Mouse (Mus musculus) cerebellum, postnatal 10 days (tissue): ENCODE results near the gene Snu13.

Experiments used
- DNase-seq, 2 experiments: peaks; one replicate each; pipeline ENCODE4 v3.0.0; 2021; ENCODE audit warnings: mixed read lengths in 2 of 2

Gene Snu13

DNA sequence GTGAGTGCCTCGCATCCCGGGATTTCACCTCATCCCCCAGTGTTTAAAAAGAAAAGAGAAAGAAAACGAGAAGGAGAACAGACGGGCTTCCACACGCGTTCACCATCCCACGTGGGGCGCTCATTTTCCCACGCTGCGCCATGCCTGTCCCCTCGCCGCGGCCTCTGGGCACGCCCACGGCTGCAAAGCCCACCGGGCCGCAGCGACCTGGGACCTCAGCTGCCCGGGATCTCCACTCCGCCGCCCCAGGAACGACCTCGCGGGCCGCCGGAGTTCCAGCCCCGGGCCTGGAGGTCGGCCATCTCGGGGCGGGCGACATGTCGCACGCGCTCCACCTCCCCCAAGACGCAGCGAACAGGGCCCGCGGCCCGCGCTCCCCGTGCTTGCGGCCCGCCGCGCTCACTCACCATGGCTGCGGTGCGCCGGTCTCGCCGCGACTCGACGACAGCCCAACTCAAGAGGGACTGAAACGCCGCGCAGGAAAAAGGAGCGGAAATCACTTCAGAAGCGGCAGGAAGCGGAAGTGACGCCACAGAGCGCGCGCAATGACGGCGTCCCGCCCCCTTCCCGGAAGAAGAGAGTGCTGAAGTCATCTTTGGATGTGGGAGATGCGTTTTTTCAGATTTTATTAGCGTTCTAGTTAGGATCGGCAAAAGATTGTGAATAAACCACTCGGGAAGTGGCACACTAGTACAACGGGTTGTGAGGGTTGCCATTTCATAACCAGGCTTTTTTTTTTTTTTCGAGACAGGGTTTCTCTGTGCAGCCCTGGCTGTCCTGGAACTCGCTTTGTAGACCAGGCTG lies at the start of gene Snu13:
TSS of gene Snu13 (minus strand) at position 519 of the 804 bp plus-strand sequence.
- peak; percentile 96 to 97 for DNase-seq

DNA sequence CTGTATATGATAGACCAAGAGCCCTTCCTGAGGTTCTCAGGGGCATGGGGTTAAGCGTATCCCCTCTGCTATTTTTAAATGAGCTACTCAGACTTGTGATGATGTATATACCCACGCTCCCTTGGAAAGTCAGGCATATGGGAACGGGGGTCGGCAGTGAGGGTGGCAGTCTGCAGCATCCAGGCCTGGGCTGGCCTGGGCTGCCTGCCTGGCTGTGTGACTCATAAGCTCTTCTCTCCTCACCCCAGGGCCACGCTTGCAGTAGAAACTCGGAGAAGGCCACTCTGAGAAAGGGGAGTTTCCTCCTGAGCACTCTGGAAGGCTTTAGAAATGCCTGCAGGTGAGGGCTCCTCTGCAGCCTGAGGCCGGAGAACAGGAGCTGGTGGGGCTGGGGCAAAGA lies 43.7 kb upstream of the Snu13 start:
- DNase-seq: no peak

DNA sequence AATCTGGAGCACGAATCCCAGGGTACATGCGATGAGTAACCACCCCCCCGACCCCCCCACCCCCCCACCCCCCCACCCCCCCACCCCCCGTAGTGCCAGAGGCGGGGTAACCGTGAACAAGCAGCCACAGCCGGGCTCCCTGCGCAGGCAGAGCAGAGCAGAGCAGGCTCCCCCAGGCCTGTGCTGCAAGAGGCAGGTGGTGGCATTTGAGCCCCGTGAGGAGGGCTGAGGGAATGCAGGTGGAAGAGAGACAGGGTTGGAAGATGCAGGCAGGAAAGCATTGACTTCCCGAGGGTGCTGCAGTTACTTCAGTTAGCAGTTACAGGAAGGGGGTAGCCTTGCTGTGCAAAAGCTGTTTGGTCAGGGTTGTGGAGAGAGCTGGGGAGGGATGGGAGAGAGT lies 39.9 kb upstream of the Snu13 start:
- DNase-seq: peak; percentile 28 to 37

- DNase-seq: no peak
These were observed 38.7 kb upstream of the Snu13 start for GRCm38 (mm10) chr15:82086131-82086530.

DNA sequence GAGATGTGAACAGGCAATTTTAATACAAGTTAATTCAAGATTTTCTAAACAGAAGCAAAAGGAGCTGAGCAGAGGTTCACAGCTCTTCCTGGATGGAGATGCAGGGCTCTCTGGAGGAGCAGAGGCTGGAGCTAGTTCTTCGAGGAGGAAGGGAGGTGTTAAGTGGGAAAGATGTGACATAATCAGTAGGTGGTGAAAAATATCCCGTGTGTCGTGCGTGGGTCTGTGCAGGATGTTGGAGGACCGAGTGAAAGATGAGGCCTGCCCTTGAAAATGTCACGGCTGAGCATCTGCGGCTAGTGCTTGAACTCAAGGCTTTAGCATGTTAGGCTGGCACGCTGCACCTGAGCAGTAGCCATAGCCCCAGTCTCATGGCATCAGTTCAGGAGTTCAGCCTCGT lies 38.2 kb upstream of the Snu13 start:
- no peak for DNase-seq

GRCm38 (mm10) chr15:82081161-82081560 lies 33.8 kb upstream of the Snu13 start:
- DNase-seq: peak; percentile 76 to 85

GRCm38 (mm10) chr15:82079883-82080282 lies 32.5 kb upstream of the Snu13 start:
- DNase-seq: peak in 1 of 2 experiments; percentile 17

DNA sequence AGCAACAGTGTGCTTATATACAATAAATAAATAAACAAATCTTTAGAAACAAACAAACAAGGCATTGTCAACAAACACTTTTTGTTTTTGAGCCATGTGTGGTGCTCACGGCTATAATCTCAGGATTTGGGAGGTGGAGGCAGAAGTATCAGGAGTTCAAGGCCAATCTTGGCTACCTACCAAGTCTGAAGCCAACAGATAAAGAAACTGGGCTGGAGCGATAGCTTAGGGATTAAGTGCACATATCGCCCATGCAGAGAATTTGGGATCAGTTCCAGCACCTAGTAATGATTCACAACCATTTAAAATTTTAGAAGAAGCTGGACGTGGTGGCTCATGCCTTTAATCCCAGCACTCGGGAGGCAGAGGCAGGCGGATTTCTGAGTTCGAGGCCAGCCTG lies 26.1 kb upstream of the Snu13 start:
- no peak for DNase-seq

DNA sequence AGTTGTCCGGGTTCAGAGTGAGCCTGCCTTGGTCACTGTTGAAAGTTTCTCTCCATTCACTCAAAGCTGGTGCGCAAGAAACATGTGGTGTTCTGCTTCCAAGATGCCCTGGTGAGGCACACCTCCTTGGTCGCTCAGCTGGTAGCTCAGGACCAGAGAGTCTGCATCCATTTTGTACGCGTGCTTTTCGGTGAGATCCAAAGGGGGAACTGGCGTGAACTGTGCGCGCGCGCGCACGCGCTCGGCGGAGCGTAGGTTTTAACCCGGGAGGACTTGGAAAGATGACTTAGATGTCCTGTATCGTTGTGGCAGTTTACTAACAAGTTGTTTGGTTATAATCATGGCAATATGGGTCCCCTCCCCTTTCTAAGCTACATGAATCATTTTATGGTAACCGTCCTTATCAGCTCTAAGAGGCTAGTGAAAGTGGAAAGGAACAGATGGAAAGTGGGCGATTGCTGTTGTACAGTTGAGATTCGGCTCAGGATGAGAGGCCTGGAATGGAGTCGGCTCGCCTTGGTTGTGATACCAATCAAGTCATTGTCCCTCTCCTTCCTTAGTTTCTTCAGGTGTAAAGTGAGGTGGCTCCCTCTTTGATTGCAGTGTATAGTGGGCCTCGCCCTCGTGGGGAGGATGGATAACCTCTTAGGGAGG lies 24.5 kb upstream of the Snu13 start:
- no peak for DNase-seq

GRCm38 (mm10) chr15:82069898-82070297 lies 22.5 kb upstream of the Snu13 start, which contains the start of gene Mei1:
Gene Mei1, plus strand, starts transcription at chr15:82069996.
- DNase-seq: peak in 1 of 2 experiments; percentile 18

GRCm38 (mm10) chr15:82065511-82065910 lies 18.1 kb upstream of the Snu13 start:
- DNase-seq: peak; percentile 91 to 96

- no peak for DNase-seq
These were observed 16.5 kb upstream of the Snu13 start for GRCm38 (mm10) chr15:82063909-82064308.

DNA sequence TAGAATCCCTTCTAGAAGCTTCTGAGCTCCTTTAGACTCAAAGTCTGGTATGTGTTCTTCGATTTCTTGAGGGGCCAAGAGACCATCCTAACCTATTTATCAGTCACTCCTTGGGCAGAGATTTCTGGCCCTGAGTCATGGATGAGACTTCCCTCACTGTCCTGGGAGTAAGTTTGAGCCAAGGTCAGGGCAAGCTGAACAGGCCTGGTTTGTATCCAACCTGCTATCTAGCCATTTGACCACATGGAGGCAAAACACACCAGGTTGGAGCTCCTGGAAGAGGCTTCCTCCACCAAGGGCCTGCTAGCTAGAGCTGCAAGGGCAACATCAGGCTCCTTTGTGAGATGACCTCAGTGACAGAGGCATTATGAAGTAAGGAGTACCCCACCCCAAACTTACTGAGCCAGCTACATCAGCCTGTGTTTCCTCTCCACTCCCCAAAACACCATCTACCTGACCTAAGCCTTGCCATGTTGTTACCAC lies 11.4 kb upstream of the Snu13 start, which contains the start of gene 4930407I10Rik:
TSS of gene 4930407I10Rik (plus strand) at position 433 of the 483 bp plus-strand sequence.
- no peak for DNase-seq

DNA sequence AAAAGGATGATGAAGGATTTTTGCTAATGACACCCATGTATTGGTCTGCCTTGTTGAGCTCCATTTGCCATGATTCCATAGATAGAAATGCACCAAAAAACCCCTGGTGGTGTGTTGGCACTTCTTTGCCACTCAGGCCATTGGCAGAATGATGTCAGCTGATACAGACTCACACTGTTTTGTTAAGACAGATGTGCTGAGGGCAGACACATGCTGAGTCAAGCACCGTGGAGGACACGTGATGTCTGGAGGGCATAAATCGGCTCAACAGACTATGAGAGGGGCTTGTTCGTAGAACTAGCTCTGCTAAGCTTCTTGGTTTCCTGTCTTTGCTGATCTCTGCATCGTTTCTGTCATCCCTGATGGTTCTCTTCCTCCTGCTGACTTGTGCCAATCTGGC lies 5.1 kb upstream of the Snu13 start:
- no peak for DNase-seq

- DNase-seq: peak; percentile 47 to 48
These were observed 1.0 kb downstream of the Snu13 start for GRCm38 (mm10) chr15:82046246-82046891.

DNA sequence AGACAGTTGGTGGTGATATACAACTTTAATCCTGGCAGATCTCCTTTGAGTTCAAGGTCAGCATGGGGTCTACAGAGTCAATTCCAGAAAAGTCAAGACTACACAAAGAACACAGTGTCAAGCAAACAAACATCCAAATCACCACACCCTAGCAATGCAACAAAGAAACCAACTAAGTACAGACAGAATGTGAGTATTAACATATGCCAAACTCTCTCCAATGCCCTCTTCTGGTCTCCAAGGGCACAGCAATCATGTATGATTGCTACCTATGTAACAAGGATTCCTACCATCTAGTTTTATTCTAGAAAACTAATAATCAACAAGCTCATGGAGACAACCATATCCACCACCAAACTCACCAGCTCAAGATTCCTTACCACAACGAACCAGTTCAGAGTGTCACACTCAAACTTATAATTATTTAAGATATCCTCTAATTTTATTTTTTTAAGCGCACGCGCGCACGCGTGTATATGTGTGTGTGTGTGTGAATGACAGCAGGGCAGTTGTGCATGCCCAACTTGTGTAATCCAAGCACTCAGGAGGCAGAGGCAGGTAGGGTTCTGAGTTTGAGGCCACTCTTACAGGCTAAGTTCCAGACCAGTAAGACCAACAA lies 3.1 kb downstream of the Snu13 start:
- peak; percentile 43 to 46 for DNase-seq

GRCm38 (mm10) chr15:82040650-82041049 lies 6.7 kb downstream of the Snu13 start:
- DNase-seq: peak; percentile 67 to 73

DNA sequence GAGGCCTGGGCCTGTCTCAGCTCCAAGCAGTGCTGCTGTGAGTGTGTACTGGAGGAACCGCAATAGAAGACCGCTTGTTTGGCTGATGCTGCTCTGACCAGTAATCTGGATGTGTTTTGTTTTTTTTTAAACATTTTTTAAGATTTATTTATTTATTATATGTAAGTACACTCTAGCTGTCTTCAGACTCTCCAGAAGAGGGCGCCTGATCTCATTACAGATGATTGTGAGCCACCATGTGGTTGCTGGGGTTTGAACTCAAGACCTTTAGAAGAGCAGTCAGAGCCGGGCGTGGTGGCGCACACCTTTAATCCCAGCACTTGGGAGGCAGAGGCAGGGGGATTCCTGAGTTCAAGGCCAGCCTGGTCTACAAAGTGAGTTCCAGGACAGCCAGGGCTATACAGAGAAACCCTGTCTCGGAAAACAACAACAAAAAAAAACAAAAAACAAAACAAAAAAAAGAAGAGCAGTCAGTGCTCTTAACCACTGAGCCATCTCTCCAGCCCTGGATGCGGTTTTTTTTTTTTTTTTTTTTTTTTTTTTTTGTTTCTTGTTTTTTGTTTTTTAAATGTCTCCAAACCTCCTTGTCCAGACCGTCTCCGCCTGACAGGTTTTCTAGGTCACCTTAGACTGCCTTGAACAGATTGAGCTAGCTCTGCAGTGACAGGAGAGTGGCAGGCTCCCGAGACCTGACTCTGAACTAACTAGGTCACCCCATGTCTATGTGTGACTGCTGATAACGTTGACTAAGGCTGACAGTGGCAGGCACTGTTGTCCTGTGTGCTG lies 11.3 kb downstream of the Snu13 start:
- peak; percentile 50 to 62 for DNase-seq

GRCm38 (mm10) chr15:82033762-82034161 lies 13.6 kb downstream of the Snu13 start, which contains the start of gene Desi1:
Gene Desi1, minus strand, starts transcription at chr15:82033862.
- DNase-seq: no peak

GRCm38 (mm10) chr15:82032386-82032785 lies 15.0 kb downstream of the Snu13 start:
- DNase-seq: no peak

DNA sequence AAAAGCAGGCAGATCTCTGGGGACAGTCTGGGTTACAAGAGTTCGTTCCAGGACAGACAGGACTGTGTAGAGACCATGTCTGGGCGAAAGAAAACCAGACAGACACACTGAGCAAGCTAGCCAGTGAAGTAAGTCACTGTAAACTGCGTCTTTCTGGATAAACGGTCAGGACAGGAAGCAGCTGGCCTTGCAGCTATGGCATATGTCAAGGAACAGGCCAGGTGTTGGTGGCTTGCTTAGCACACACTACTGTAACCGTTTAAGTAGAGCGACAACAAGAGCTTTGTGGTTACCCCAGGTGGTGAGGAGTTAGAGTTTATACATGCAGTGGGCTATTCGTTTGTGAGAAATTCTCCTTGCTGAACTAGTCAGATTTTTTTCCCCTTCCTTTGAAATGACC lies 19.7 kb downstream of the Snu13 start:
- no peak for DNase-seq

DNA sequence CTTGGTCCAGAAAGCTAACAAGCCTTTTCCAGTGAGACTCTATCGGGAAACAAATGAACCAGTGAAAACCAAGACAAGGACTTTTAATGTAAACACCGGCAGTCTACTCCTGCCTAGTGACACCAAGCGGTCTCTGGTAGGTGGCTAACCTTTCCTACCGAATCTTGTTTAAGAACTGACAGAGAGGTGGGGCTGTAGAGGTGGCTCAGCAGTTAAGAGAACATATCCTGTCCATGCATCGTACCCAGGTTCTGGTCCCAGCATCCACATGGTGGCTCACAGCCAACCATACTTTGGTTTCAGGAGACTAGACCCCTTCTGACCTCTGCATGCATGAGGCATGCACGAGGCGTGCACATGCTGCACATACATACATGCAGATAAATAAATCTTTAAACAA lies 20.1 kb downstream of the Snu13 start:
- no peak for DNase-seq
